Mouse (Mus musculus): ENCODE measurements around the gene Pde5a.
A peak's percentile ranks its signal among the peaks of the same experiment; 100 is the strongest.

The Pde5a gene

GRCm38 (mm10) chr3:122728852-122729600 is at the start of gene Pde5a:
Gene Pde5a (plus strand): TSS chr3:122728947.
- peak; percentile 93 for DNase-seq (ENCODE audit: low spot score)

- no peak for DNase-seq (ENCODE audit: low spot score)
Observed at GRCm38 (mm10) chr3:122680851-122681250, 47.9 kb upstream of the Pde5a start.

- no peak for DNase-seq (ENCODE audit: low spot score)
Observed at GRCm38 (mm10) chr3:122682352-122682751, 46.4 kb upstream of the Pde5a start.

GRCm38 (mm10) chr3:122684832-122685231 is 43.9 kb upstream of the Pde5a start:
- no peak for DNase-seq (ENCODE audit: low spot score)

- DNase-seq (ENCODE audit: low spot score), result no peak
Observed at GRCm38 (mm10) chr3:122693039-122693438, 35.7 kb upstream of the Pde5a start.

- DNase-seq (ENCODE audit: low spot score), result no peak
Observed at GRCm38 (mm10) chr3:122695870-122696269, 32.9 kb upstream of the Pde5a start.

GRCm38 (mm10) chr3:122696672-122697071 is 32.1 kb upstream of the Pde5a start:
- no peak for DNase-seq (ENCODE audit: low spot score)

GRCm38 (mm10) chr3:122704209-122704608 is 24.5 kb upstream of the Pde5a start:
- peak; percentile 73 for DNase-seq (ENCODE audit: low spot score)

- no peak for DNase-seq (ENCODE audit: low spot score)
Observed at GRCm38 (mm10) chr3:122705246-122705645, 23.5 kb upstream of the Pde5a start.

GRCm38 (mm10) chr3:122708485-122708884 is 20.3 kb upstream of the Pde5a start:
- no peak for DNase-seq (ENCODE audit: low spot score)

- no peak for DNase-seq (ENCODE audit: low spot score)
Observed at GRCm38 (mm10) chr3:122710141-122710540, 18.6 kb upstream of the Pde5a start.

GRCm38 (mm10) chr3:122718631-122719030 is 10.1 kb upstream of the Pde5a start:
- DNase-seq (ENCODE audit: low spot score), result no peak

GRCm38 (mm10) chr3:122721522-122721921 is 7.2 kb upstream of the Pde5a start:
- DNase-seq (ENCODE audit: low spot score), result no peak

- peak; percentile 64 for DNase-seq (ENCODE audit: low spot score)
Observed at GRCm38 (mm10) chr3:122729601-122729959, 833 bp downstream of the Pde5a start.

GRCm38 (mm10) chr3:122729960-122730740 is 1.4 kb downstream of the Pde5a start:
- DNase-seq (ENCODE audit: low spot score), result peak; percentile 69

- DNase-seq (ENCODE audit: low spot score), result peak; percentile 29
Observed at GRCm38 (mm10) chr3:122730741-122731235, 2.0 kb downstream of the Pde5a start.

GRCm38 (mm10) chr3:122733806-122734205 is 5.1 kb downstream of the Pde5a start:
- peak; percentile 12 for DNase-seq (ENCODE audit: low spot score)

GRCm38 (mm10) chr3:122734329-122734728 is 5.6 kb downstream of the Pde5a start:
- DNase-seq (ENCODE audit: low spot score), result no peak

GRCm38 (mm10) chr3:122739460-122739859 is 10.7 kb downstream of the Pde5a start:
- no peak for DNase-seq (ENCODE audit: low spot score)

- DNase-seq (ENCODE audit: low spot score), result no peak
Observed at GRCm38 (mm10) chr3:122744265-122744664, 15.5 kb downstream of the Pde5a start.

- DNase-seq (ENCODE audit: low spot score), result no peak
Observed at GRCm38 (mm10) chr3:122747921-122748700, 19.4 kb downstream of the Pde5a start.

GRCm38 (mm10) chr3:122763240-122763761 is 34.6 kb downstream of the Pde5a start:
- no peak for DNase-seq (ENCODE audit: low spot score)
